Mouse (Mus musculus): ENCODE measurements around the gene Ccne1.

DNA sequence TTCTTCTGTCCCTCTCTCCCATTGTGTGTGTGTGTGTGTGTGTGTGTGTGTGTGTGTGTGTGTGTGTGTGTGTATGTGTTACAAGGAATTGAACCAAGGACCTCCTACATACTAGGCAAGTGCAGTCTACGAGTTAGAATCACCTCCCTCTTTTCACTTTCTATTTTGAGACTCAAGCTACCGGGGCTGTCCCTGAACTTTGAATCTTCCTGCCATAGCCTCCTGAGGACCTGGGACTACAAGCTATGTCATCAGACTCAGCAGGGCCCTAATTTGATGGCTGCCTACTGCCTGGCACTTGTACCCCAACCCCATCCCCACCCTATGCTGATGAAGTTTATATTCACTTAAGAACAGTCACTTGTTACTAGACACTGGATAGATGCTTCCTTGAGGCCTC is 18.9 kb downstream of the Ccne1 start:
- TF ChIP-seq CTCF (IDR thresholded peaks at IDR 0.05; ENCODE audit: low read depth) (no peak), EP300 (IDR thresholded peaks at IDR 0.05; ENCODE audit: low read depth) (no peak)

All from heart, postnatal 0 days (tissue).